Mouse (Mus musculus) liver, postnatal 0 days (tissue): ENCODE data around the gene Pygb. TPM values are rescaled to one million over a fixed set of nuclear protein-coding genes. Genes with fewer than 3 reads are reported as not detected.
A peak's percentile ranks its signal among the peaks of the same experiment; 100 is the strongest.

Experiments
- ATAC-seq: fragments of 200-750 bp; cut with Nextera tagmentation; 2 replicates; pipeline ENCODE4 v1.8.0; 2017; ENCODE audit warnings: mild to moderate bottlenecking, moderate library complexity
- DNase-seq: peaks from one replicate; pipeline ENCODE4 v3.0.0-alpha.2; 2016
- H3K27ac ChIP-seq: fragments of 300-500 bp; sonication (generic); 2 replicates; pipeline ENCODE4 v1.5.1; 2014; ENCODE audit warnings: antibody characterized with exemption, moderate library complexity, mild to moderate bottlenecking, low read depth
- H3K27me3 ChIP-seq: fragments of 300-500 bp; sonication (generic); 2 replicates; pipeline ENCODE4 v1.6.1; 2014; ENCODE audit warnings: low read length, control low read depth, mixed read lengths; ENCODE audit not compliant: insufficient read depth
- H3K36me3 ChIP-seq: fragments of 300-500 bp; sonication (generic); replicated peaks from 2 replicates; pipeline ENCODE4 v1.6.1; 2014; ENCODE audit warnings: mild to moderate bottlenecking, control low read depth, low read length, moderate library complexity, mixed read lengths; ENCODE audit not compliant: insufficient read depth
- H3K4me1 ChIP-seq: fragments of 300-500 bp; sonication (generic); 2 replicates; pipeline ENCODE4 v1.6.1; 2014; ENCODE audit warnings: antibody characterized with exemption, mild to moderate bottlenecking, control low read depth; ENCODE audit not compliant: insufficient read depth
- H3K4me2 ChIP-seq: fragments of 300-500 bp; sonication (generic); 2 replicates; pipeline ENCODE4 v1.6.1; 2014; ENCODE audit warnings: low read depth, mild to moderate bottlenecking, low read length, moderate library complexity, mixed read lengths
- H3K4me3 ChIP-seq: fragments of 300-500 bp; sonication (generic); 2 replicates; pipeline ENCODE4 v1.5.1; 2014; ENCODE audit warnings: low read depth, low read length
- H3K9ac ChIP-seq: fragments of 300-500 bp; sonication (generic); replicated peaks from 2 replicates; pipeline ENCODE4 v1.6.1; 2014; ENCODE audit warnings: mild to moderate bottlenecking, moderate library complexity
- H3K9me3 ChIP-seq: fragments of 300-500 bp; sonication (generic); 2 replicates; pipeline ENCODE4 v1.6.1; 2016; ENCODE audit warnings: mild to moderate bottlenecking, control low read depth, low read length, mixed read lengths
- CTCF ChIP-seq: sonication (generic); IDR thresholded peaks from 2 replicates; pipeline ENCODE4 v1.5.1; 2016; ENCODE audit warnings: antibody characterized with exemption, low read depth
- EP300 ChIP-seq: IDR thresholded peaks from 2 replicates; pipeline ENCODE4 v1.6.1; 2016; ENCODE audit warnings: antibody characterized with exemption, low read depth, mild to moderate bottlenecking
- WGBS: fragments of 180-500 bp; shearing (Covaris S2); extraction: QIAGEN DNeasy Blood & Tissue Kit; methylation state at CpG from one replicate; pipeline ENCODE4 v1.1.7; 2014; ENCODE audit not compliant: insufficient replicate concordance; 5-methylcytosine and 5-hydroxymethylcytosine counted together
- polyA plus RNA-seq: library from polyadenylated mRNA; unstranded; fragments of >200 nt; fragmentation: Nextera tagmentation; extraction: Ambion mirVana; gene quantifications from 2 replicates; pipeline ENCODE4 v1.2.1, GENCODE M21; 2015

The Pygb gene
- polyA plus RNA-seq, 1 experiment from 2014 or later, result 15.3 TPM

DNA sequence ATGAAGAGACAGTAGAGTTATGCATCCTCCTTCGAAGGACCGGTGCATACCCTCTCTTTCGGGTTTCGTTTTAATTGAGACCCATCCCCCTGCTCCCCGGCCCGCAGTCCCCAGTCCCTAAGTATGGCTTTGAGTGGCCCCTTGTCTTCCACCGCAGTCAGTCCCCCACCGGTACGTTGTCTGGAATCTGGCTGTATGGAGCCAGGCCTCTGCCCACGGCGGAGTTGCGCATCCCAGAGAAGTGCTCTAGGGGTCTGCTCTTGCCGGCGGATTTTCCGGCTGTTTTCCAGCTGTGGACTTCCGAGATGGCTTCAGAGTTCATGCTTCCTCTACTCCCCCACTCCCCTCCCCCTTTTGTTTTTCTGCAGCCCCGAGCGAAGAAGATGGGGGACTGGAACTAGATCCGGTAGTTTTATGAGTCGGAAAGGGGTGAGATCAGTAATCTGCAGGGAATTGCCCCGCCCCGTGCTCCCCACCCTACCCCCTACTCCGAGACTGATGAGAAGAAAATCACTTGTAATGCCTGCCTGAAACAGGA is 768 bp downstream of the Pygb start:
- 0 out of 2 replicates have a peak overlapping the region, but pooled peaks have one; percentile 26 for H3K27ac ChIP-seq
- TF ChIP-seq CTCF, result no peak
- no peak for TF ChIP-seq EP300
- H3K36me3 ChIP-seq, result no peaks in the 10 kb centered on the region
- H3K27me3 ChIP-seq, result no peaks in the 10 kb centered on the region
- WGBS, result under 1% methylated on average over 23 of the region's 23 CpGs
- H3K9ac ChIP-seq, result peak overlapping the region; percentile 65
- H3K4me2 ChIP-seq, result peak overlapping the region; percentile 96
- ATAC-seq, result no peak
- H3K4me3 ChIP-seq, result peak overlapping the region; percentile 84
- H3K9me3 ChIP-seq, result no peaks in the 10 kb centered on the region
- peaks cover 23% of the 10 kb centered on the region for H3K4me1 ChIP-seq
- DNase-seq, result peak; percentile 26

DNA sequence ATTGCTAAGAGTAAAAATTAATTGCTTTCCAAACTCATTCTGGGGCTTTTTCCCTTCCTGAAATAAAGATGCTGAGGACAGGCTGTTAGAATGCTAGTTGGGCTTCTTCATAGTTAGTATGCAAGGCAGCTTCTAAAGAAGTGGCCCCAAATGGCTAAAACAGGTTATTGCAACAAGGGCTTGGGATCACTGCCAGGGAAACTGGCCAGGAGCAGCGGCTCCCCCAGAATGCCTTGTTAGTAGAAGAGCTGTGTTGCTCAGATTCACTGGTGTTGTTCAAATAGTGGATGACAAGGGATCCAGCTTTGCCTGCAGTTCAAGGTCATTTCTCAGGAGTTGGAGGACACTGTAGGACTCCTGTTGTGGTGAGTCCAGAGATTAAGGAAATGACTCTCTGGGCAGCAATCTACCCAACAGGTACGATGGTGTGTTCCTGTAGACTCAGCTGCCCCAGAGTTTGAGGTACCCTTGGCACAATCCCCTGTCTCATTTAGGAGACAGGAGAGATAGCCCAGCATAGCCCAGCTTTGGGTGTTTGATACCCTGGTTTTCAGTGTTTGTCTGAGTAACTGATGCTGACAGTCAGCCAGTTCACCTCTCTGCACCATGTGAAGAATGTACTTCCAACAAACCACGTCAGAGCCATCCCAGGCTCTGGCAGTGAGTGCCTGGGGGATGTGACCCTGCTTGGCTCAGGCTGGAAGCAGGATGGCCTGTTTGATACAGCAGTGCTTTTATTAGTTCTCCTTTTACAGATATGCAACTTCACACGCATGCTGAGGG is 2.4 kb downstream of the Pygb start:
- no peaks in the 10 kb centered on the region for H3K36me3 ChIP-seq
- no peaks in the 10 kb centered on the region for H3K27me3 ChIP-seq
- peak overlapping the region; percentile 26; the same call in 1 of the 2 replicates for H3K4me2 ChIP-seq
- WGBS, result 44% methylated on average over 4 of the region's 4 CpGs
- 0 out of 2 replicates have a peak, but pooled peaks have one; percentile 13 for TF ChIP-seq CTCF
- TF ChIP-seq EP300, result no peak
- no peak overlapping the region for H3K4me3 ChIP-seq
- ATAC-seq (peak; percentile 69), DNase-seq (peak; percentile 76)
- peak overlapping the region; percentile 90 for H3K27ac ChIP-seq
- no peaks in the 10 kb centered on the region for H3K9me3 ChIP-seq
- no peak overlapping the region for H3K9ac ChIP-seq
- peaks cover 23% of the 10 kb centered on the region for H3K4me1 ChIP-seq

DNA sequence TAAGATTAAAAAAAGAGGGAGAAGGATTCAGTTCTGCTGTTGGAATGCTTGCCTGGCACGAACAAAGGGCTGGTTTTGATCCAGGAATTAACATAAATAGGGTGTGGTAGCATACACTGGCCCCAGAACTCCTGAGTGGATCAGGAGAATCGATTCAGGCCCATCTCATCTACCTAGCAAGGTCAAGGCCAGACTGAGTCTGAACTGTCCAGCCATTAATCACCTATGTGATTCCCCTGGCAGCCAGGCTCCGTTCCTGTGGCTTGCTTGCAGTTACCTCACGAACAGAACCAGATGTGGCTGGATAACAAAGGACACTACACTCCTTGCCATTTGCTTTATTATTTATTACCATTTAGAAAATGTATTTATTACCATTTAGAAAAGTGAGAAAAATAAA is 6.8 kb downstream of the Pygb start:
- Histone ChIP-seq H3K9ac (no peak overlapping the region), H3K9me3 (no peaks in the 10 kb centered on the region), H3K4me2 (no peak overlapping the region), H3K4me1 (peaks cover 1% of the 10 kb centered on the region; the same call in 1 of the 2 replicates), H3K27ac (no peak overlapping the region), H3K4me3 (no peak overlapping the region), H3K36me3 (0 out of 2 replicates have a peak, but pooled peaks cover 5% of the 10 kb centered on the region), H3K27me3 (no peaks in the 10 kb centered on the region)
- TF ChIP-seq EP300, result no peak
- no peak for TF ChIP-seq CTCF
- DNase-seq, result no peak
- no peak for ATAC-seq
- WGBS, result 73% methylated on average over 4 of the region's 4 CpGs

DNA sequence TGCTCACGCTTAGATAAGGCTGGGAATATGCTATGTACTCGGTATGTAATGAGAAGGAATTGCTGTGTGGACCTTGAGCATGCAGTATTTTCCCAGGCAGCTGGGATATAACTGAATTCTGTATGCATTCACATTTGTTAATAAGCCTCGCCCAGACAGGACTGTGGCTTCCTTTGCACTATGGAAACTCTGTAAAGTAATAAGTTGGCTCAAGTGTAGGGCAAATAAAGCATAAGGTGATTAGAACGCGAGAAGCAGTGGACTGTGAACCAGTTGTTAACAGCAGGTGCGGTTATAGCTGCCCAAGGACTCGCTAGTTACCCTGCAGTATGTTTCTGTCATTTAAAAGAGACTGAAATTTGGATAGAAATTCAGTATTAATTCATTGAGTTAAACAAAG is 11.5 kb downstream of the Pygb start:
- Histone ChIP-seq H3K27ac (no peak overlapping the region), H3K36me3 (peaks cover 19% of the 10 kb centered on the region; the same call in 1 of the 2 replicates), H3K4me3 (no peak overlapping the region), H3K27me3 (no peaks in the 10 kb centered on the region), H3K4me2 (no peak overlapping the region), H3K4me1 (no peaks in the 10 kb centered on the region), H3K9ac (no peak overlapping the region), H3K9me3 (no peaks in the 10 kb centered on the region)
- no peak for TF ChIP-seq EP300
- no peak for TF ChIP-seq CTCF
- WGBS, result 76% methylated on average over 7 of the region's 7 CpGs
- DNase-seq (no peak), ATAC-seq (no peak)

DNA sequence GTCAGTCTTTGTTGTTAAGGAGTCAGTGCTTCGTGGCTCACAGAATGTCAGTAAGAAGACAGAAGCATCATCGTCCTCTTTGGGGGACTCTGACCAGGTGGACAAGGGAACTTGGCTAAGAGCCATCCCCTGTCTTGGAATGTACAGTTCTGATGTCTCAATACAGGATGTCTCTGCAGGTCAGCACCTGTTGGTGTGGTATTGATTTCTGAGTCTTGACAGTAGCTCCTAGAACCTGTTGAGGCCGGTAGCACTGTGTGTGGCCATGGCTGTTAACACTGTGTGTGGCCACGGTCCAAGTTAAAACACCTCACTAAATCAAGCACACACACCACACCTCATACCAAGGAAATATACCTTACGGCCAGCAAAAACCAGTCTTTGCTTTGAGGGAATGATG is 14.1 kb downstream of the Pygb start:
- Histone ChIP-seq H3K27ac (no peak overlapping the region), H3K4me1 (no peaks in the 10 kb centered on the region), H3K4me2 (no peak overlapping the region), H3K4me3 (no peak overlapping the region), H3K9ac (no peak overlapping the region), H3K9me3 (no peaks in the 10 kb centered on the region), H3K27me3 (no peaks in the 10 kb centered on the region), H3K36me3 (peaks cover 38% of the 10 kb centered on the region)
- 78% methylated on average over 5 of the region's 5 CpGs for WGBS
- TF ChIP-seq CTCF (no peak), EP300 (no peak)
- DNase-seq, result no peak
- ATAC-seq, result no peak

DNA sequence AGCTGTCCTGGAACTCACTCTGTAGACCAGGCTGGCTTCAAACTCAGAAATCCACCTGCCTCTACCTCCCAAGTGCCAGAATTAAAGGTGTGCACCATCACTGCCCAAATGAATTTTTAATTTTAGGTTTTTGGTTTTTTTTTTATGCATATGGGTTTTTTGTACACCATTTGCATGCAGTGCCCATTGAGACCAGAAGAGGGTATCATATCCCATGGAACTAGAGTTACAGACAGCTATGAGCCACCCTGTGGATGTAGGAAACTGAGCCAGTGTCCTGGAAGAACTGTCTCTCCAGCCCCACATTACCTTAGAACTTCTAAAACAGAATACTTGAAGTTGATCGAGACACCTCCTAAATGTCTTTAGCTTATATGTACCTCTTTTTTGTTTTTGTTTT is 16.5 kb downstream of the Pygb start:
- H3K27ac ChIP-seq, result no peak overlapping the region
- H3K9me3 ChIP-seq, result no peaks in the 10 kb centered on the region
- ATAC-seq, result no peak
- no peak overlapping the region for H3K9ac ChIP-seq
- H3K36me3 ChIP-seq, result peaks cover 45% of the 10 kb centered on the region
- TF ChIP-seq CTCF, result peak; percentile 62
- TF ChIP-seq EP300, result no peak
- H3K4me1 ChIP-seq, result no peaks in the 10 kb centered on the region
- H3K4me2 ChIP-seq, result no peak overlapping the region
- 74% methylated on average over 1 of the region's 1 CpGs for WGBS
- no peaks in the 10 kb centered on the region for H3K27me3 ChIP-seq
- no peak for DNase-seq
- H3K4me3 ChIP-seq, result no peak overlapping the region
